Mouse (Mus musculus) WW6 (cell line): ENCODE results near the gene Nthl1.

Experiments used
- DNase-seq: peaks from one replicate; pipeline ENCODE4 v3.0.0-alpha.2; 2013; ENCODE audit warnings: low read depth, low spot score

Nthl1 gene

DNA sequence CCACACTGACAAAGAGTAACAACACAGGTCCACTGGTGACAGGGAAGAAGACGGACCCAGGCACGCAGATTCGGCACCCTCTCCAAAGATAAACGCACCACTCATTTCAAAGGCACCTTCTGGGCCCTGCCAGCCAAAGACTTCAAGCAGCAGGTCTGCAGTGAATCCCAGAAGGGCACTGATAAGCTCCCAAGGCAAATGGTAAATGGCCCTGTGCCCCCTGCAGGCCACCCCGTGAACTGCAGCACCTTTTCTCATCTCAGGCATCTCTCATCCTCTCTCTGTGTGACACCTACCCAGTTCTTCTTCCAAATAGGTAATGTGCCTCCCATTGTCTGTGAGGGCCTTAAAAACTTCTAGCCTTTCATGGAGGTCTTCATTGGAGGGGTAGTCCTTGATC lies 3.8 kb upstream of the Nthl1 start:
- DNase-seq, result no peak

DNA sequence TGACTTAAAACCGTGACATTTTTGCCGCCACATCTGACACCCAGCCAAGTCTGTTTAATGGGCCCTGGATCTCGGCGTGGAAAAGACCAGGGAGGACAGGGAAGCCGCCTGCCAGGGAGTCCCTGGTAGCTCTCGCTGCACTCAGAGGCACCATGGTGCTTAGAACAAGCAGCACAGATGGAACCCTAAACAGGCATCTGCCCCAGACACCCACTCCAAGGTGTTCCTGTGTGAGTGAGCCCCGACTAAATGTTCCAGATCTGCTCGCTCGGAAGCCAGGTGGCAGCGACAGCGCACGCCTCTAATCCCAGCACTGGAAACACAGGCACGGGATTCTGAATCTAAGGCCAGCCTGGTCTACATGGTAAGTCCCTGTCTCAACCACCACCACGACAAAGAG lies 2.4 kb upstream of the Nthl1 start:
- DNase-seq, result no peak

DNA sequence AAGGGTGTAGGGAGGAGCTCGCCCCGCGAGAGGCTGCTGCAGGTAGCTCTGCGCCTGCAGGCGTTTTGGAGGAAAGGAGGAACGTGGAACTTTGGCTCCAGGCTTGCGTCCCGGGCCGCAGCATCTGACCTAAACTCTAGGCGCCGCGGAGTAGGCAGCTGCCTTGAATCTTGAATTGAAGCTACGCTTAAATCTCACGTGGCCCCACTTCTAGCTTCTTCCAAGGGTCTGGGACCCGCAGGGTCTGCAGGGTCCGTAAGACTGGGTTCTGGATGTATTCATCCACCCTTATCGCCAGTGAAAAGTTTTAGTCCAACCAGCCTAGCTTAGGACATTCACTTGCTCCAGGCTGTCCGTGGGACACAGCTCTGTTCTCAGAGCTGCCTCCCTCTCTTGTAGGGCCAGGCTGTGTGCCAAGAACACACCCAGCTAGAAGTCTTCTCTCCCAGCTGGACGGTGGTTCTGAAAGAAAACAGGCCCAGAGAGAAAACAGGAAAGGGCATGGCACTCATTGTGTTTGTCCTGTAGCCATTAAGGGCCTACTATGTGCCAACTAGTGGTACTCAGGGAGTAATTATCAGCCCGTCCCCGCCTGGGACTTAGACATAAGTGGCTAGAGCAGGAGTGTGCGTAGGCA lies 451 bp downstream of the Nthl1 start:
- no peak for DNase-seq

DNA sequence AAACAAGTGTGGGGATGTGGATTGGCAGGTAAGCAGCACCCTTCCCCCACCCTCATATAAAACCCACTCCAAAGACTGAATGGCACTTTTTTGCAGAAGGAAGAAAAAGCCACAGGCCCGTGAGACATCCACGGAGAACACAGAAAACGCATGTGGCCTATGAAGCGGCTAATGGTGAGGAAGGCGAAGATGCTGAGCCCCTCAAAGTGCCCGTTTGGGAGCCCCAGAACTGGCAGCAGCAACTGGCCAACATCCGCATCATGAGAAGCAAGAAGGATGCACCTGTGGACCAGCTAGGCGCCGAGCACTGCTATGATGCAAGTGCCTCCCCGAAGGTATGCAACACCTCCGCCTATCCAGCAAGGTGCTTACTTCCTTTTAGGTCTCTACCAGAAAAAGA lies 1.4 kb downstream of the Nthl1 start:
- DNase-seq, result no peak

- no peak for DNase-seq
Measured at GRCm38 (mm10) chr17:24635024-24635423, 2.5 kb downstream of the Nthl1 start.

DNA sequence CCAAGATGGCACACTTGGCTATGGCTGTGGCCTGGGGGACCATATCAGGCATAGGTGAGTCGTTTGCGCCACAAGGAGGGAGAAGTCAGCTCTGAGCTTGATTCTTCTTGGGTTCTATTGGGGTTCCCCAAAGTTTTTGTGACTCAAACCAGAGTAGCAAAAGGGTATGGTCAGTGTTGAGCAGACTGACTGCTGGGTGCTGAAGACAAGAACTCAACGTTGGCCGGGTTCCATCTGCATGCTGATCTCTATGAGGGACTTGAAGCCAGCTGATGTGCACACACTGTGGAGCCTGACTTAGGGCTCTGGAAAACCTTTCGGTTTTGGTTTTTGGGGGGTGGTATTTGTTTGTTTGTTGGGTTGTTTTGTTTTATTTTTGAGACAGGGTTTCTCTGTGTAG lies 3.2 kb downstream of the Nthl1 start:
- DNase-seq, result no peak

DNA sequence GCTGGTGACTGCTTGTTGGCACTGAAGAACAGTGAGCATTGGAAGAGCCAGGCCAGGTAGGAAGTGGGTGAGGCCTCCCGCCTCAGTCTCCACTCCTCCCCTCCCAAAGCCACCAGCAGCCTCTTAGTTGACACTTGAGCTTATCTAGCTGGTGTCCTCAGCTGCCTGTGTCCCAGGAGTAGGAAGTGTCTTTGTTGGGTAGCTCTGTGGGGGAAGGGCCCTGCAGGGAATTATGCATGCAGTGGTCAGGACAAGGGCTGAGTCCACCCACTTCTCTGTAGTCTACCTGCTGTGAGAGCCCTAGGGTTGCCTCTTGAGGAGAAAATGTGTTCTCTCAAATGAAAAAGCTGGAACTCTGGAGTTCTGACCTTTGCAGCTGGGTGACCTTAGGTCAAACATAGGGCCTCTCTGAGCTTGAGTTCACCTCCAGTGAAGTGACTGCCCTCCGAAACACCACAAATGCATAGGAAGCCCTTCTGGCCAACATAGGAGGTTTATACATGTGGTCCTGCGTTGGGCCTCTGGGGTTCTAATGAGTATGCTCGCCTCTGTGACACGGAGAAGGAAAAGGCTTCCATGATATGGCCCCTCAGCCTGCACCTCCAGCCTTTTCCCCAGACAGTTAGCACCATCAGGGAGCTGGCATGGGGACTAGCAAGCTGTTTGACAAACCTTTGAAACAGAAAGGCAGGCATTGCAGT lies 4.5 kb downstream of the Nthl1 start:
- DNase-seq, result no peak

DNA sequence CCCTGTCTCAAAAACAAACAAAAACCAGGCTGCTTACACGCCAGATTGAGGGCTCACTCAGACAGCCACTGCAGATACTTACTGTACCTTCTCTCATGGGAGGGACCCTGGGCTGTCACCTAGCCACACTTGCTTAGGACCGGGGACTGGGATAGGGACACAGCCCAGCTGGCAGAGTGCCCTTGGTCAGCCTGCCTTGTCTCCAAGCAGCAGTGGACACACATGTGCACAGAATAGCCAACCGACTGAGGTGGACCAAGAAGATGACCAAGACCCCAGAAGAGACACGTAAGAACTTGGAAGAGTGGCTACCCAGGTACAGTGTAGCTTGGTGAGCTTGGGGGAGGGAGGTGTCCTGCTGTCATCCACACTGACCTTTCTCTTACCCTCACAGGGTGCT lies 5.7 kb downstream of the Nthl1 start:
- DNase-seq, result no peak

DNA sequence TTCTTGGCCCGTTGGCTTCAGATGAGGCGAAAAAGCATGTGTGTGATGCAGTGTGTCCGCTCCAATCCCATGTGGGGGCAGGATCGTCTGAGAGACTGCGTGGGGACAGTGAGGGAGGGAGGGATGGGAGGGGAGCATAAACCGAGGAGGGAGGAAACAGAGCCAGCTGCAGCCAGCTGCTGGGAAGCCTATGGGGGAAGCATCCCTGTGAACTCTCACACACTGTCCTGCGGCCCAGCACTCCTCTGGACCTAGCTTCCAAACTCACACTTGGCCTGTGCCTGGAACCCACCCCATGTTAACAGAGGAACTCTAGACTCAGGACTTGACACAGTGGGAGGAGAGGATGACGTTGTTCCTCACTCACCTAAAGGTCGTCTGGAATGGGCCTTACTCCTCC lies 6.4 kb downstream of the Nthl1 start:
- no peak for DNase-seq

- no peak for DNase-seq
Measured at GRCm38 (mm10) chr17:24639571-24639988, 7.1 kb downstream of the Nthl1 start.

DNA sequence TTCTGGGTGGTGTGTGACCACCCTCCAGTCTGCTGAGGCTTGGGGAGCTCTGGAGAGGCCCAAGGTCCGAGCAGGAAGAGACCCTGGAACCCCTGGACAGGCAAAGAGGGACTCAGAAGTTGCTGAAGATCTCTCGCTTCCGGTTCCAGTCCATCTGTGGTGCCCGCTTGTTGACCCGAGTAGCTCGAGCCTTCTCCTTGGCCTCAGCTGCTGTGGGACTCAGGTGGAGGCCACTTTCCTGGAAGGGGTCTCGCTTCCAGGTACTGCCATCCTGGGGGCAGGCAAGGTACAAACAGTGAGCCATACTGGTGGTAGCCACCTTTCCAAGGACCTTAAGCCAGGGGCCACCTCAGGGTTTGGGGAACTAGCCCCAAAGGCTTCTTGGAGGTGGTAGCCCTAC lies 7.6 kb downstream of the Nthl1 start:
- DNase-seq, result no peak

DNA sequence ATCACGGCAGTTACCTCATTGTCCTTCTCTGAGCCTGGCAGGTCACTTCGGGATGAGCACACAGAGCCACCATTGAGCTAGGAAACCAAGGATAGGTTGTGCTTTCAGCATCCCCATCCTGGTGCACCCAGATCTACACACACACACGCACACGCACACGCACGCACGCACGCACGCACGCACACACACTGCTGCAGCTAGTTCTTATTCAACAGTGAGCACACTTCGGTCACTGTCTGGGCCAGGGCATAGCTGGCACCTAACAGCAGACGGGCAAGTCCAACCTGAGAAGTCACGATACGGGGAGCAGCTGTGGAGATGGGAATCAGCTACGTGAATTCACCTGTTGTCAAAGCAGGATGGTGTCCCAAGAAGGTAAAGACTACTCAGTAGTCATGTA lies 8.1 kb downstream of the Nthl1 start:
- DNase-seq, result no peak

- no peak for DNase-seq
Measured at GRCm38 (mm10) chr17:24641944-24642343, 9.5 kb downstream of the Nthl1 start.

- DNase-seq, result no peak
Measured at GRCm38 (mm10) chr17:24642791-24643343, 10.4 kb downstream of the Nthl1 start.

GRCm38 (mm10) chr17:24644030-24644715 lies 11.7 kb downstream of the Nthl1 start:
- no peak for DNase-seq

- no peak for DNase-seq
Measured at GRCm38 (mm10) chr17:24644875-24645721, 12.6 kb downstream of the Nthl1 start.

DNA sequence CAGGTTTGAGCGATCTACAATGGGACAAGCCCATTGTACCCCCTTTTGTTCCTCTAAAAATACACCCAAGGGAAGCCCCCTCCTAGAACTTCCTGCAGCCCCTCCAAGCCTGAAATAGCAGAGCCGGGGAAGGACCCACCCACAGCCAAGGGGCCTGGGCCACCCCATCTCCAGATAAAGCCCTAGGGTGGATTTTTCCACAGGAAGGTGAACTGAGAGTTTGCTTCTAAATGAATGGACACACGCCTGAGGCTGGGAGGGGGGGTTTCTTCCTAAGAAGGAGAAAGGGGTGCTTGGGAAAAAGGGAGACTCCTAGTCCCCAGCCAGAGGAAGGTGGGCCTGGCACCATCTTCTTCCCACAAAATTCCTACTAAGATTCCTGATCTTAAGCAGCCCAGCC lies 13.4 kb downstream of the Nthl1 start:
- no peak for DNase-seq

- no peak for DNase-seq
Measured at GRCm38 (mm10) chr17:24646381-24646780, 13.9 kb downstream of the Nthl1 start.

GRCm38 (mm10) chr17:24647493-24647892 lies 15.0 kb downstream of the Nthl1 start:
- no peak for DNase-seq

- DNase-seq, result no peak
Measured at GRCm38 (mm10) chr17:24648731-24649377, 16.4 kb downstream of the Nthl1 start.

GRCm38 (mm10) chr17:24649581-24650069 lies 17.1 kb downstream of the Nthl1 start:
- DNase-seq, result no peak
